Mouse (Mus musculus) embryonic facial prominence, embryonic 12.5 days (tissue): ENCODE results near the gene Prmt7. TPM values are rescaled to one million over a fixed set of nuclear protein-coding genes. Genes with fewer than 3 reads are reported as not detected.
A peak's percentile ranks its signal among the peaks of the same experiment; 100 is the strongest.

Experiments used
- ATAC-seq: fragments of 200-750 bp; cut with Nextera tagmentation; 2 replicates; pipeline ENCODE4 v1.8.0; 2017; ENCODE audit not compliant: insufficient number of reproducible peaks, insufficient read depth, low FRiP score, low TSS enrichment
- H3K27ac ChIP-seq: fragments of 300-500 bp; sonication (generic); 2 replicates; pipeline ENCODE4 v1.5.1; 2016; ENCODE audit warnings: mild to moderate bottlenecking
- H3K27me3 ChIP-seq: fragments of 300-500 bp; sonication (generic); 2 replicates; pipeline ENCODE4 v1.6.1; 2016; ENCODE audit warnings: mild to moderate bottlenecking, moderate library complexity
- H3K36me3 ChIP-seq: fragments of 300-500 bp; sonication (generic); 2 replicates; pipeline ENCODE4 v1.6.1; 2016; ENCODE audit warnings: mild to moderate bottlenecking
- H3K4me1 ChIP-seq: fragments of 300-500 bp; sonication (generic); 2 replicates; pipeline ENCODE4 v1.6.1; 2016
- H3K4me2 ChIP-seq: fragments of 300-500 bp; sonication (generic); replicated peaks from 2 replicates; pipeline ENCODE4 v1.6.1; 2016; ENCODE audit warnings: mild to moderate bottlenecking, moderate library complexity
- H3K4me3 ChIP-seq: fragments of 300-500 bp; sonication (generic); 2 replicates; pipeline ENCODE4 v1.5.1; 2016; ENCODE audit warnings: mild to moderate bottlenecking
- H3K9ac ChIP-seq: fragments of 300-500 bp; sonication (generic); 2 replicates; pipeline ENCODE4 v1.6.1; 2016; ENCODE audit warnings: mild to moderate bottlenecking, moderate library complexity
- H3K9me3 ChIP-seq: fragments of 300-500 bp; sonication (generic); 2 replicates; pipeline ENCODE4 v1.6.1; 2016; ENCODE audit warnings: mild to moderate bottlenecking, moderate library complexity
- WGBS: fragments of 180-500 bp; shearing (Covaris S2); methylation state at CpG from one replicate; pipeline ENCODE4 v1.1.7; 2016; 5-methylcytosine and 5-hydroxymethylcytosine counted together
- polyA plus RNA-seq: library from polyadenylated mRNA; unstranded; fragments of >200 nt; fragmentation: Nextera tagmentation; extraction: Ambion mirVana; gene quantifications from 2 replicates; pipeline ENCODE4 v1.2.1, GENCODE M21; 2016

Gene Prmt7
- polyA plus RNA-seq, 1 experiment from 2014 or later = 56.9 TPM

DNA sequence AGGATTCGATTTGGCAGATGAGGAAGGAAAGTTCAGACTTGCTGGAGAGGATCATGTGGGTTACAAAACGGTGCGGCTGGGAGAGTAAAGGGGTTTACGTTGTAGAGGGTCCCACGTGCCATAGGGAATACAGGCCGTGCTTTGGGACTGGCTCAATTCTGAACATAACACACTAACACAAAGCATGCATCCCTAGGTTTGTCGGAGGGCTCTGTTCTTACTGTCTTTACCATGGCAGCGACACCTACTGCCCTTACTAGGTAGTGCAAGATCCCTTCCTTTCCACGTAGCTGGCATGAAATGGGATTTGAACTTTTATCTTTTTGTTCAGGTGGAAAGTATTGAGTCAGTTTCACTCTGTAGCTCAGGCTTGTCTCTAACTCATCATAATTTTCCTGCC lies 15.9 kb downstream of the Prmt7 start:
- Histone ChIP-seq H3K4me2 (no peak overlapping the region), H3K4me3 (no peak overlapping the region), H3K4me1 (no peaks in the 10 kb centered on the region), H3K9ac (no peak overlapping the region), H3K36me3 (peaks cover 54% of the 10 kb centered on the region), H3K27me3 (no peaks in the 10 kb centered on the region), H3K27ac (no peak overlapping the region), H3K9me3 (no peaks in the 10 kb centered on the region)
- WGBS = 41% methylated on average over 9 of the region's 9 CpGs
- no peak for ATAC-seq

DNA sequence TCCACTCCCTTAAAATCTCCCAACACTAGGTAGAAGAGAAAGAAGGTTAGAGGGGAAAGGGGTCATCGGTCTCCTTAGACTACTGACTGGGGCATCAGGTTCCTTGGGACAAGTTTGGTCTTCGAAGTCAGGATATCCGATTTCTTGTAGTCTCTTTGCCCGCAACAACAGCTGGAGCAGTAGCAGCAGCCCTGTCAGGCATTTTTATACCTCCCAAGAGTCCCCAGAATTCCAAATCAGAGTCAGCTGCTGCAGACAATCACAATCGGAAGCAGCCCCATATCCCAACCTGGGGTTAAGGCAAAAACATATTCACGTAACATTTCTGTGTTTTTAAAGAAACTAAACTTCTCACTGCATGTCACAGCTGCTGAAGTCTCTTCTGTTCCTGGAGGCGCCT lies 20.8 kb downstream of the Prmt7 start:
- Histone ChIP-seq H3K9ac (no peak overlapping the region), H3K36me3 (peaks cover 66% of the 10 kb centered on the region), H3K27ac (no peak overlapping the region), H3K9me3 (no peaks in the 10 kb centered on the region), H3K4me1 (no peaks in the 10 kb centered on the region), H3K27me3 (no peaks in the 10 kb centered on the region), H3K4me2 (no peak overlapping the region), H3K4me3 (no peak overlapping the region)
- no peak for ATAC-seq
- WGBS = 71% methylated on average over 7 of the region's 7 CpGs

DNA sequence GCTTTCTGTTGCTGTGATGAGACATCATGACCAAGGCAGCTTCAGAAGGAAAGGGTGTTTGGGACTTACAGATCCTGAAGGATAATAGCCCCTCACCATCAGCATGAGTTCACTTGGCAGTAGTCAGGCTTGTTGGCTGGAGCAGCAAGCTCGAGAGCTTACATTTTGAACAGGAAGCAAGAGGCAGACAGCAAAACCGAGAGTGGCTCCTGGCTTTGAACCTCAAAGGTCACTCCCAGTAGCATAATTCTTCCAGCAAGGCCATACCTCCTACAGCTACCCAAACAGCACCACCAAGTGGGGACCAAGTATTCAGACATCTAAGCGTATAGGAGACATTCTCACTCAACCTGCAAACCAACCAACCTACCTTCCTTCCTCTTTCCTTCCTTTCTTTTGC lies 22.0 kb downstream of the Prmt7 start:
- Histone ChIP-seq H3K4me3 (no peak overlapping the region), H3K9me3 (no peaks in the 10 kb centered on the region), H3K4me2 (no peak overlapping the region), H3K27me3 (no peaks in the 10 kb centered on the region), H3K27ac (no peak overlapping the region), H3K9ac (no peak overlapping the region), H3K4me1 (no peaks in the 10 kb centered on the region), H3K36me3 (peaks cover 70% of the 10 kb centered on the region)
- WGBS = 68% methylated on average over 3 of the region's 3 CpGs
- ATAC-seq = no peak

DNA sequence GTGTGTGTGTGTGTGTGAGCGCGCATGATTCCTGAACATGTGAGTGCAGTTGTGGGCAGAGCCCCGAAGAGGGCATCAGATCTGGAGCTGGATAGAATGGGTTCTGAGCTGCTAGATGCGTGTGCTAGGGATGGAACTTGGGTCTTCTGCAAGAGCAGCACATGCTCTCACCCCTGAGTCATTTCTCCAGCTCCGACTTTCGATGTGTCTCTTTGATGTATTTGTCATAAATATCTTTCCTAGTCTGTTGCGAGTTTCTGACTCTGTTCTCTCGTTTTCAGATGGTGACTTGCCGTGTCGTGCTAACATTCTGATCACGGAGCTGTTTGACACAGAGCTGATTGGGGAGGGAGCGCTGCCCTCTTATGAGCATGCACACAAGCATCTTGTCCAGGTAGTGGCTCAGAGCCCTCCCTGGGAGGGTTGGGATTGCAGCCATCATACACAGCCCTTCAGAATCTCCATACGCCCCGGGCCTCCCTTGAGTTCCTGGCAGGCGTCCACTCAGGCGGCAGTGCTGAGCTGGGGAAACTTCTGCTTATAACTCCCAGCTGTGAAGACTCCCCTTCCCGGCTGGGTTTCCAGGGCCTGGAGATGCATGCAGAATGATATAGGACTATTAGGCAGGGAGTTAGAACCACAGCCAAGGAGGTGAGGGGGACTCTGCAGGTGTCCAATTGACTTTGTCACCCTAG lies 24.0 kb downstream of the Prmt7 start:
- no peak overlapping the region for H3K4me2 ChIP-seq
- no peak overlapping the region for H3K9ac ChIP-seq
- H3K27ac ChIP-seq = no peak overlapping the region
- no peak overlapping the region for H3K4me3 ChIP-seq
- ATAC-seq = no peak
- no peaks in the 10 kb centered on the region for H3K4me1 ChIP-seq
- H3K27me3 ChIP-seq = no peaks in the 10 kb centered on the region
- WGBS = 89% methylated on average over 17 of the region's 17 CpGs
- H3K36me3 ChIP-seq = peaks cover 65% of the 10 kb centered on the region
- no peaks in the 10 kb centered on the region for H3K9me3 ChIP-seq

DNA sequence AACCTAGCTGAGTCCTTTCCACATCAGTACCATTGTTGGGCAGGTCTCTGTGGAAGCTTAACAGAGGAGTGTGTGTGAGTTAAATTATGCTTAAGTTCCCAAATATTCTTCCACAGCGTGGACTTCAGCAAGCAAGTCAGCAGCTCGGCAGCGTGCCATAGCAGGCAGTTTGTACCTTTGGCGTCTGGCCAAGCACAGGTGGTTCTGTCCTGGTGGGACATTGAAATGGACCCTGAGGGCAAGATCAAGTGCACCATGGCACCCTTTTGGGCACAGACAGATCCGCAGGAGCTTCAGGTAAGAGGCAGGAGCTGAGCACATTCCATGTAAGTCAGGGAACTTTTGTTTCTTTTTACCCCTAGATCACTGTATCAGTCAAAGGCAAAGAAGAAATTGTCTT lies 26.4 kb downstream of the Prmt7 start:
- H3K27me3 ChIP-seq = no peaks in the 10 kb centered on the region
- H3K27ac ChIP-seq = no peak overlapping the region
- H3K4me3 ChIP-seq = no peak overlapping the region
- 91% methylated on average over 5 of the region's 5 CpGs for WGBS
- H3K4me2 ChIP-seq = no peak overlapping the region
- no peak for ATAC-seq
- H3K9ac ChIP-seq = no peak overlapping the region
- peaks cover 75% of the 10 kb centered on the region for H3K36me3 ChIP-seq
- H3K9me3 ChIP-seq = no peaks in the 10 kb centered on the region
- H3K4me1 ChIP-seq = no peaks in the 10 kb centered on the region

GRCm38 (mm10) chr8:106250186-106250585 lies 39.5 kb downstream of the Prmt7 start:
- no peak overlapping the region for H3K9ac ChIP-seq
- peaks cover 88% of the 10 kb centered on the region for H3K36me3 ChIP-seq
- H3K4me1 ChIP-seq = no peaks in the 10 kb centered on the region
- H3K4me3 ChIP-seq = no peak overlapping the region
- H3K9me3 ChIP-seq = no peaks in the 10 kb centered on the region
- H3K27ac ChIP-seq = no peak overlapping the region
- no peak for ATAC-seq
- no peaks in the 10 kb centered on the region for H3K27me3 ChIP-seq
- 80% methylated on average over 4 of the region's 4 CpGs for WGBS
- H3K4me2 ChIP-seq = no peak overlapping the region

GRCm38 (mm10) chr8:106258169-106258568 lies 47.4 kb downstream of the Prmt7 start:
- H3K36me3 ChIP-seq = peaks cover 16% of the 10 kb centered on the region; the same call in 1 of the 2 replicates
- H3K27ac ChIP-seq = no peak overlapping the region
- H3K4me2 ChIP-seq = no peak overlapping the region
- H3K4me1 ChIP-seq = no peaks in the 10 kb centered on the region
- H3K4me3 ChIP-seq = no peak overlapping the region
- WGBS = 32% methylated on average over 1 of the region's 1 CpGs
- no peak overlapping the region for H3K9ac ChIP-seq
- ATAC-seq = no peak
- H3K27me3 ChIP-seq = no peaks in the 10 kb centered on the region
- no peaks in the 10 kb centered on the region for H3K9me3 ChIP-seq

- Histone ChIP-seq H3K4me1 (no peaks in the 10 kb centered on the region), H3K4me3 (no peak overlapping the region), H3K4me2 (no peak overlapping the region), H3K27me3 (no peaks in the 10 kb centered on the region), H3K9ac (no peak overlapping the region), H3K36me3 (peaks cover 3% of the 10 kb centered on the region; the same call in 1 of the 2 replicates), H3K9me3 (no peaks in the 10 kb centered on the region), H3K27ac (no peak overlapping the region)
- 90% methylated on average over 10 of the region's 10 CpGs for WGBS
- ATAC-seq = no peak
Observed at GRCm38 (mm10) chr8:106259579-106260255, 49.0 kb downstream of the Prmt7 start.

DNA sequence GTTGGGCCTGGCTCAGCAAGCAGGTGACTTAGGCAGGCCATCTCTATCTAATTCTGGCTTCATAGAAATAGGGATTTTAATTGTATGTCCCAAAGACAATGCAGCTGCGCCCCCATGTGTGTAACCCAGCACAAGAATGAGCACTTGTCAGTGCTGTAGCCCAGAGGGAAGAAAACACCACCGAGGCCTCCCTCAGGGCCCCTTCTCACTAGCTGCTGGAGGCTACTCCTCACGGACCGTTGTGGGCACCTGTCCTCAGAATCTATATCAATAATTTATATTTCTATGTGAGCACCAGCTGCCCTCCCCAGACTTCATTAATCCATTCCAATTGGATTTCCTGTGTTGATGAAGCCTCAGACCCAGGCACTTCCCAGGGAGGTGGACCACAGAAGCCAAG lies 50.2 kb downstream of the Prmt7 start:
- no peaks in the 10 kb centered on the region for H3K9me3 ChIP-seq
- H3K4me1 ChIP-seq = no peaks in the 10 kb centered on the region
- H3K36me3 ChIP-seq = peaks cover 3% of the 10 kb centered on the region; the same call in 1 of the 2 replicates
- no peak overlapping the region for H3K27ac ChIP-seq
- no peak for ATAC-seq
- H3K4me3 ChIP-seq = no peak overlapping the region
- WGBS = 85% methylated on average over 4 of the region's 4 CpGs
- no peak overlapping the region for H3K4me2 ChIP-seq
- no peaks in the 10 kb centered on the region for H3K27me3 ChIP-seq
- no peak overlapping the region for H3K9ac ChIP-seq

DNA sequence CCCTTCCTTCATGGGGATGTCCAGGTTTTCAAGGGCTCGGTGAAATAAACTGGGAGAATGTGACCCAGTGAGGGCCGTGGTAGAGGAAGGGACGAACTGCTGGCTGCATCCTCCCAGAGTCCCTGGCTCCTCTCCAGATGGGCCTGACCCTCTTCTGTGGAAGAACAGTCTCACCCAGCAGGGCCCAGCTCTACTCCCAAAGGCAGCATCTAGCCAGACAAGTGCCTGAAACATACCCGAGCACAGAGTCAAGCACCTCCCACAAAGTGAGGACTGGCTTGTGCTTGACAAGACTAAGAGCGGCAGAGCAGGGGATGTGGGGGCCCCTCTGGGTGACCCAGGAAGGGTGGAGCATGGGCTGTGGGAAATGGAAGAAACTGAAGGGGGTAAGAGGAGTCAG lies 51.6 kb downstream of the Prmt7 start:
- Histone ChIP-seq H3K27ac (0 out of 2 replicates have a peak overlapping the region, but pooled peaks have one; percentile 6), H3K9ac (no peak overlapping the region), H3K4me1 (no peaks in the 10 kb centered on the region), H3K27me3 (no peaks in the 10 kb centered on the region), H3K4me3 (no peak overlapping the region), H3K9me3 (no peaks in the 10 kb centered on the region), H3K4me2 (no peak overlapping the region), H3K36me3 (peaks cover 3% of the 10 kb centered on the region; the same call in 1 of the 2 replicates)
- no peak for ATAC-seq
- 72% methylated on average over 5 of the region's 5 CpGs for WGBS

- no peaks in the 10 kb centered on the region for H3K9me3 ChIP-seq
- no peak for ATAC-seq
- H3K27ac ChIP-seq = no peak overlapping the region
- no peak overlapping the region for H3K4me3 ChIP-seq
- no peaks in the 10 kb centered on the region for H3K4me1 ChIP-seq
- H3K27me3 ChIP-seq = no peaks in the 10 kb centered on the region
- no peaks in the 10 kb centered on the region for H3K36me3 ChIP-seq
- H3K9ac ChIP-seq = no peak overlapping the region
- H3K4me2 ChIP-seq = no peak overlapping the region
- WGBS = 82% methylated on average over 4 of the region's 4 CpGs
Observed at GRCm38 (mm10) chr8:106263928-106264327, 53.2 kb downstream of the Prmt7 start.

DNA sequence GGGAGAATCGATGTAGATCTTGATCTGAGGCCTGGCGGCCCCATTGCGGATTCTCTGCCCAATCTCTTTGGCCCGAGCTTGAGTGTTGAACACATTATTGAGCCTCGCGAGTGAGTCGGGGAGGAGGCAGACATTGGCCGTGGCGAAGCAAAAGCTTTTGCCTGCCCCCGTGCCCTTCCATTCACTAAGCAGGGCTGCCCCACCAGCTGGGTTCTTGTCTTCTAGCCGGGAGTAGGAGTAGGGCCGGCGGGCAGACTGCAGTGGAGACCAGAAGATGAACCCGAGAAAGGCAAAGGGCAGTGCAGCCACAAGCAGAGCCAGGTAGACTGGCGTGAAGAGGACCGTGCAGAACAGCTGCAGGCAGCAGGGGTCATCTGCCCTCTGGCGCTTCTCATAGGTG lies 54.7 kb downstream of the Prmt7 start:
- H3K36me3 ChIP-seq = no peaks in the 10 kb centered on the region
- ATAC-seq = no peak
- H3K4me2 ChIP-seq = no peak overlapping the region
- 86% methylated on average over 17 of the region's 17 CpGs for whole genome bisulfite sequencing
- no peaks in the 10 kb centered on the region for H3K9me3 ChIP-seq
- H3K9ac ChIP-seq = no peak overlapping the region
- no peak overlapping the region for H3K4me3 ChIP-seq
- H3K27ac ChIP-seq = no peak overlapping the region
- H3K4me1 ChIP-seq = peaks cover 10% of the 10 kb centered on the region
- H3K27me3 ChIP-seq = no peaks in the 10 kb centered on the region
